Mouse (Mus musculus): ENCODE data around the gene Ppp6r1.
A peak's percentile ranks its signal among the peaks of the same experiment; 100 is the strongest.

Gene Ppp6r1

GRCm38 (mm10) chr7:4657521-4658127, 1.2 kb downstream of the Ppp6r1 start:
- peak; percentile 31 to 62 for DNase-seq (ENCODE audit: low spot score in 2 of 2)

GRCm38 (mm10) chr7:4656818-4657217, 2.0 kb downstream of the Ppp6r1 start:
- DNase-seq (ENCODE audit: low spot score in 2 of 2), result no peak

- no peak for DNase-seq (ENCODE audit: low spot score in 2 of 2)
Measured at GRCm38 (mm10) chr7:4655916-4656315, 2.9 kb downstream of the Ppp6r1 start.

GRCm38 (mm10) chr7:4655393-4655792, 3.4 kb downstream of the Ppp6r1 start:
- DNase-seq (ENCODE audit: low spot score in 2 of 2), result no peak

- no peak for DNase-seq (ENCODE audit: low spot score in 2 of 2)
Measured at GRCm38 (mm10) chr7:4654221-4654620, 4.6 kb downstream of the Ppp6r1 start.

- DNase-seq (ENCODE audit: low spot score in 2 of 2), result peak in 1 of 2 experiments; percentile 45
Measured at GRCm38 (mm10) chr7:4653780-4654179, 5.0 kb downstream of the Ppp6r1 start.

GRCm38 (mm10) chr7:4653351-4653750, 5.5 kb downstream of the Ppp6r1 start:
- DNase-seq (ENCODE audit: low spot score in 2 of 2), result no peak

- no peak for DNase-seq (ENCODE audit: low spot score in 2 of 2)
Measured at GRCm38 (mm10) chr7:4652726-4653125, 6.1 kb downstream of the Ppp6r1 start.

GRCm38 (mm10) chr7:4651581-4651980, 7.2 kb downstream of the Ppp6r1 start:
- DNase-seq (ENCODE audit: low spot score in 2 of 2), result no peak

- DNase-seq (ENCODE audit: low spot score in 2 of 2), result no peak
Measured at GRCm38 (mm10) chr7:4647992-4648391, 10.8 kb downstream of the Ppp6r1 start.

GRCm38 (mm10) chr7:4647291-4647690, 11.5 kb downstream of the Ppp6r1 start:
- DNase-seq (ENCODE audit: low spot score in 2 of 2), result no peak

- DNase-seq (ENCODE audit: low spot score in 2 of 2), result no peak
Measured at GRCm38 (mm10) chr7:4646806-4647205, 12.0 kb downstream of the Ppp6r1 start.

- no peak for DNase-seq (ENCODE audit: low spot score in 2 of 2)
Measured at GRCm38 (mm10) chr7:4643225-4643624, 15.6 kb downstream of the Ppp6r1 start.

GRCm38 (mm10) chr7:4641956-4642355, 16.9 kb downstream of the Ppp6r1 start:
- DNase-seq (ENCODE audit: low spot score in 2 of 2), result no peak

GRCm38 (mm10) chr7:4641155-4641554, 17.7 kb downstream of the Ppp6r1 start:
- DNase-seq (ENCODE audit: low spot score in 2 of 2), result no peak

- DNase-seq (ENCODE audit: low spot score in 2 of 2), result no peak
Measured at GRCm38 (mm10) chr7:4636179-4636578, 22.6 kb downstream of the Ppp6r1 start.

- DNase-seq (ENCODE audit: low spot score in 2 of 2), result no peak
Measured at GRCm38 (mm10) chr7:4631031-4631430, 27.8 kb downstream of the Ppp6r1 start, which contains the start of gene Tmem86b. Tmem86b (minus strand) TSS chr7:4631422.

GRCm38 (mm10) chr7:4630198-4630597, 28.6 kb downstream of the Ppp6r1 start:
- DNase-seq (ENCODE audit: low spot score in 2 of 2), result no peak

GRCm38 (mm10) chr7:4629586-4629985, 29.2 kb downstream of the Ppp6r1 start:
- no peak for DNase-seq (ENCODE audit: low spot score in 2 of 2)

GRCm38 (mm10) chr7:4625928-4626327, 32.9 kb downstream of the Ppp6r1 start:
- DNase-seq (ENCODE audit: low spot score in 2 of 2), result no peak

GRCm38 (mm10) chr7:4624343-4624742, 34.5 kb downstream of the Ppp6r1 start:
- DNase-seq (ENCODE audit: low spot score in 2 of 2), result no peak

GRCm38 (mm10) chr7:4623544-4624189, 35.2 kb downstream of the Ppp6r1 start:
- DNase-seq (ENCODE audit: low spot score in 2 of 2), result no peak

- no peak for DNase-seq (ENCODE audit: low spot score in 2 of 2)
Measured at GRCm38 (mm10) chr7:4619979-4620378, 38.8 kb downstream of the Ppp6r1 start.
